Mouse (Mus musculus) neural tube, embryonic 14.5 days (tissue): ENCODE data around the gene Borcs7. TPM values are rescaled to one million over a fixed set of nuclear protein-coding genes. Genes with fewer than 3 reads are reported as not detected.
A peak's percentile ranks its signal among the peaks of the same experiment; 100 is the strongest.

Experiments
- ATAC-seq: fragments of 200-750 bp; cut with Nextera tagmentation; 2 replicates; pipeline ENCODE4 v1.8.0; 2017; ENCODE audit warnings: low read depth, mild to moderate bottlenecking, moderate TSS enrichment, moderate library complexity
- H3K27ac ChIP-seq: fragments of 300-500 bp; sonication (generic); 2 replicates; pipeline ENCODE4 v1.5.1; 2014; ENCODE audit warnings: low read depth, mild to moderate bottlenecking, control low read depth, low read length, moderate library complexity, mixed read lengths
- H3K27me3 ChIP-seq: fragments of 300-500 bp; sonication (generic); 2 replicates; pipeline ENCODE4 v1.6.1; 2014; ENCODE audit warnings: low read length; ENCODE audit not compliant: control insufficient read depth, insufficient read depth
- H3K36me3 ChIP-seq: fragments of 300-500 bp; sonication (generic); 2 replicates; pipeline ENCODE4 v1.6.1; 2014; ENCODE audit warnings: low read length, mixed read lengths; ENCODE audit not compliant: control insufficient read depth, insufficient read depth
- H3K4me1 ChIP-seq: fragments of 300-500 bp; sonication (generic); 2 replicates; pipeline ENCODE4 v1.6.1; 2014; ENCODE audit warnings: low read length; ENCODE audit not compliant: control insufficient read depth, insufficient read depth
- H3K4me2 ChIP-seq: fragments of 300-500 bp; sonication (generic); 2 replicates; pipeline ENCODE4 v1.6.1; 2014; ENCODE audit warnings: mild to moderate bottlenecking, low read depth, low read length, control low read depth
- H3K4me3 ChIP-seq: fragments of 300-500 bp; sonication (generic); 2 replicates; pipeline ENCODE4 v1.5.1; 2014; ENCODE audit warnings: low read depth, low read length, control low read depth, mixed read lengths
- H3K9ac ChIP-seq: fragments of 300-500 bp; sonication (generic); replicated peaks from 2 replicates; pipeline ENCODE4 v1.6.1; 2014; ENCODE audit warnings: low read depth, mild to moderate bottlenecking, control low read depth, low read length, mixed read lengths
- H3K9me3 ChIP-seq: fragments of 300-500 bp; sonication (generic); 2 replicates; pipeline ENCODE4 v1.6.1; 2016; ENCODE audit warnings: low read length; ENCODE audit not compliant: control insufficient read depth
- WGBS: fragments of 180-500 bp; shearing (Covaris S2); extraction: QIAGEN DNeasy Blood & Tissue Kit; methylation state at CpG from one replicate; pipeline ENCODE4 v1.1.7; 2014; 5-methylcytosine and 5-hydroxymethylcytosine counted together
- polyA plus RNA-seq: library from polyadenylated mRNA; unstranded; fragments of >200 nt; fragmentation: Nextera tagmentation; extraction: Ambion mirVana; gene quantifications from 2 replicates; pipeline ENCODE4 v1.2.1, GENCODE M21; 2014

The Borcs7 gene
- polyA plus RNA-seq, 1 experiment from 2014 or later, result 28.2 TPM

DNA sequence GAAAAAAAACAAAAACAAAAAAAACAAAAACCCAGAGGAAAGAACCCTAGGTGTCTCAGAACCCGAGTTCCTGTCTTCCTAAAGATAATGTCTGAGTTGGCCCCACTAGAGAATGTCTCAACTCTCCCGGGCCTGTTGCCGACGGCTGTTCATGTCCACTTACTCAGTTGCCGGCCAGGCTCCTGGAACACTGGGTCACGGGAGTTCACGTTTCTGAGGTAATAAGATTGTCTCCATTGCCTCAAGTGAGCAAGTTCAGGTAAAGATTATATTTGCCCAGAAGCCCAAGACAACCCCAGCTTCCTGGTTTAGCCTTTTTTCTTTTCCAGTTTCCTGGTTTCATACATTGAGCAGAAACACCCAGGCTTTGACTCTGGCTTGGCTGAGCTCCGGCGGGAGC is 30.9 kb upstream of the Borcs7 start:
- WGBS, result 91% methylated on average over 9 of the region's 9 CpGs
- H3K9ac ChIP-seq, result no peak overlapping the region
- no peak overlapping the region for H3K4me3 ChIP-seq
- H3K27me3 ChIP-seq, result no peaks in the 10 kb centered on the region
- peaks cover 16% of the 10 kb centered on the region for H3K36me3 ChIP-seq
- H3K27ac ChIP-seq, result no peak overlapping the region
- no peak overlapping the region for H3K4me2 ChIP-seq
- H3K4me1 ChIP-seq, result no peaks in the 10 kb centered on the region
- H3K9me3 ChIP-seq, result no peaks in the 10 kb centered on the region
- ATAC-seq, result no peak

DNA sequence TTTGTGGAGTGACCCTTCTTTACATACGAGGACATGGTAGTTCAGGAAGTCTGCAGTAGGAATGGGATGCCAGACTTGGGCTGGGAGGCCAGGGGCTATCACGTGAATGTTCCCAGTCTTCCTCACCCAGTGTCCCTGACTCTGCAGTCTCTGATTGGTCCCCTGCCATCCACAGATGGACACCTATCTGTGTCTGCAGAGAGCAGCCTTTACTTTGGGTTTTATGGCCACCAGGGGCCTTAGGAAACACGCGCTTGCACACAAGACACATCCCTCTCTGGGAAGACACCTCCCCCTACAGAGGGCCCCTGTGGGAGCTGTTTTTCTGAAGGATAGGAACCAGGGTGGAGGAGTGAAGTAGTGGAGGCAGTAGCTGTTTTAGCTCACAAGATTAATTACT is 28.2 kb upstream of the Borcs7 start:
- Histone ChIP-seq H3K4me2 (no peak overlapping the region), H3K27ac (no peak overlapping the region)
- 43% methylated on average over 4 of the region's 4 CpGs for WGBS

DNA sequence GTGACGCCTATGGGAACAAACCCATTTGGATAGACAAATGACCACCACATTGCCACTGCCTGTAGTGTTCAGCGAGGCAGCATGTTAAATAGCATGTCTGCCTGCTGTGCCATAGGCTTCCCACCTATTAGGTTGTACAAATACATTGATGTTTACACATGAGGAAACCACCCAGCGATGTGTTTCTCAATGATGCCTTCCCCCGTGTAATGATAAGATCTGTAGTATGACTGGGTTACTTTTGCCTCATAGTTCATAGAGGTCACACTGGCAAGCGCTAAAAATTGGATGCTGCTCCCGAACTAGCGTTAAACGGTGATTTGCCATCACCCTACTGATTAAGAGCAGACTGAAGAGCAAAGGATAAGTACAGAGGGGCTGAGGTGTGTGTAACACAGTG is 27.5 kb upstream of the Borcs7 start:
- ATAC-seq, result no peak
- Histone ChIP-seq H3K4me1 (0 out of 2 replicates have a peak, but pooled peaks cover 2% of the 10 kb centered on the region), H3K4me2 (no peak overlapping the region), H3K9ac (no peak overlapping the region), H3K4me3 (no peak overlapping the region), H3K36me3 (no peaks in the 10 kb centered on the region), H3K27me3 (no peaks in the 10 kb centered on the region), H3K9me3 (no peaks in the 10 kb centered on the region), H3K27ac (no peak overlapping the region)
- WGBS, result 85% methylated on average over 8 of the region's 8 CpGs

More for the DNA sequence above, 28.2 kb upstream of the Borcs7 start:
- Histone ChIP-seq H3K27me3 (no peaks in the 10 kb centered on the region), H3K4me3 (no peak overlapping the region), H3K36me3 (peaks cover 2% of the 10 kb centered on the region; the same call in 1 of the 2 replicates), H3K4me1 (0 out of 2 replicates have a peak, but pooled peaks cover 2% of the 10 kb centered on the region), H3K9me3 (no peaks in the 10 kb centered on the region), H3K9ac (no peak overlapping the region)
- ATAC-seq, result no peak

DNA sequence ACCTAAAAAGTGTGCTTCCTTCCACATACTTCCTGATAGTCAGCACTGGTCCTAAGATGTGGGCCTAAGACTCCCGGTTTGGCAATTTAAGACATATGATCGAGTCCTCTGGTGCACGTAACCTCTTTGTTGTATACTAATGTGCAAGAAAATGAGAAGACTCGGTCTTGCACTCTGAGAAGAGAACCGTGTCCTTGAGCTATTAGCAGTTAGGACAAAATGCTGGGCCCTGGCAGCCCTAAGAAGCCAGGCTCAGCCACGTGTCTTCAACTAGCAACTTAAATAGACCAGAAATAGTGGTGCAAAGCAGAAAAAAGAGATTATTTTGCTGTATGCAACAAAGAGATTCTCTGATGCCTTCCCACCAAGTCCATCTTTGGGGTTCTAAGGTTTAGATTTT is 26.9 kb upstream of the Borcs7 start:
- no peaks in the 10 kb centered on the region for H3K36me3 ChIP-seq
- H3K27me3 ChIP-seq, result no peaks in the 10 kb centered on the region
- H3K4me2 ChIP-seq, result no peak overlapping the region
- H3K9ac ChIP-seq, result no peak overlapping the region
- 85% methylated on average over 6 of the region's 6 CpGs for WGBS
- no peak for ATAC-seq
- H3K4me3 ChIP-seq, result no peak overlapping the region
- no peak overlapping the region for H3K27ac ChIP-seq
- H3K4me1 ChIP-seq, result 0 out of 2 replicates have a peak, but pooled peaks cover 2% of the 10 kb centered on the region
- H3K9me3 ChIP-seq, result no peaks in the 10 kb centered on the region

DNA sequence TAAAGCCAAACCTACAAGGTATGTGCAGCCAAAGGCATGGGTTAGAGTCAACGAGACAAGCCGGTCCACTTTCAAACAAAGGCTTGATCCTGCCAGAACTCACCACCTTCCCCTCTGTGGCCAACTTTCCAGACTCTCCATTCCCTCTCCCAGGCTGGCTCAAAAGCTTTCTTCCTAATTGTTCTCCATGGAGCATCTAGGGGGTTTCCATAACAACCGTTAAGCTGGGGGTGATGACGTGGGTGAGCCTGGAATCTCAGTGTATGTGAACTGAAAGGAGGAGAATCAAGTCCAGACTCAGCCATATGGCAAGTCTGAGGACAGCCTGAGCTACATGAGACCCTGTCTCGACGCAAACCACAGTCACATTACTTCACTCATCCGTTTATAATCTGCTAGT is 24.2 kb upstream of the Borcs7 start:
- Histone ChIP-seq H3K9ac (no peak overlapping the region), H3K36me3 (no peaks in the 10 kb centered on the region), H3K27me3 (no peaks in the 10 kb centered on the region), H3K4me1 (0 out of 2 replicates have a peak, but pooled peaks cover 2% of the 10 kb centered on the region), H3K9me3 (no peaks in the 10 kb centered on the region), H3K4me2 (no peak overlapping the region), H3K4me3 (no peak overlapping the region), H3K27ac (no peak overlapping the region)
- no peak for ATAC-seq
- 58% methylated on average over 7 of the region's 7 CpGs for WGBS

DNA sequence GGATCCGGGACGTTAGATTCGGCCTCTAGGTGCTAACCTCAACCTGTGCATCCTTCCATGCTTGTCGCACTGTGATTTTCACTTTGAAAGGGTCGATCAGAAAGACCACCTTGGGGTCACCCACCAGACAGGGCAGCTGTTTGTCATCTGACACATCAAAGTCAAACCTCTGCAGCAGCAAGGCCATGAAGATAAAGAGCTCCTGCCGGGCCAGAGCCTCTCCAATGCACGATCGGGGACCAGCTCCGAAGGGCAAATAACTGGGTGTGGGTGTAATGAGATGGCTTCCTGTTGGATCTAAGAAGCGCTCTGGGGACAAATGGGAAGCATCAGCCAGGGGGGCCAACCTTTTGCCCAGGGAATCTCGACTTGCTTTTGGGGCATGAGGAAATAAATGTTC is 22.4 kb upstream of the Borcs7 start:
- 66% methylated on average over 11 of the region's 11 CpGs for WGBS
- H3K27me3 ChIP-seq, result no peaks in the 10 kb centered on the region; the same call in 1 of the 2 replicates
- no peaks in the 10 kb centered on the region for H3K9me3 ChIP-seq
- H3K4me2 ChIP-seq, result no peak overlapping the region
- no peak overlapping the region for H3K4me3 ChIP-seq
- H3K27ac ChIP-seq, result no peak overlapping the region
- H3K36me3 ChIP-seq, result no peaks in the 10 kb centered on the region
- no peak for ATAC-seq
- 0 out of 2 replicates have a peak, but pooled peaks cover 2% of the 10 kb centered on the region for H3K4me1 ChIP-seq
- H3K9ac ChIP-seq, result no peak overlapping the region

- no peak overlapping the region for H3K27ac ChIP-seq
- ATAC-seq, result no peak
- H3K9me3 ChIP-seq, result no peaks in the 10 kb centered on the region
- WGBS, result 85% methylated on average over 10 of the region's 10 CpGs
- no peak overlapping the region for H3K9ac ChIP-seq
- H3K4me3 ChIP-seq, result no peak overlapping the region
- H3K4me2 ChIP-seq, result no peak overlapping the region
- 0 out of 2 replicates have a peak, but pooled peaks cover 2% of the 10 kb centered on the region for H3K4me1 ChIP-seq
- H3K36me3 ChIP-seq, result no peaks in the 10 kb centered on the region
- no peaks in the 10 kb centered on the region; the same call in 1 of the 2 replicates for H3K27me3 ChIP-seq
Measured at GRCm38 (mm10) chr19:46668263-46668662, 21.4 kb upstream of the Borcs7 start.

DNA sequence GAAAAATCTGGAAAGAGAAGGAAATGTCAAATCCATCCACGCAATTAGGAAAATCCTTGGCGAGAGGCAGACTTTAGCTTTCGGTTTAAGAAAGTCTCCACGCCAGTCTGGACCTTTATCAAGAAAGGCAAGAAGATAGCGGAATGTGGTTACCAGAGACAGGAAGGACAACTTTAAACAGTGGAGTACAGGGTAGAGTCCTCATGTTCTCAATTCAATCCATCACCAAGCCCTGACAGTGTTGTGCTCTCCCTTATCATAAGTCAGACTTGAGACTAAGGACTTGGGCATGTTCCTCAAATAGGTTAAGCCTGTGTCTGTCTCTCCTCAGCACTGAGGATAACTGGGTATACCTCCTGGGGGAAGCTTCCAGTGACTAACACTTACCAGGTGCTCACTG is 19.9 kb upstream of the Borcs7 start:
- H3K4me1 ChIP-seq, result 0 out of 2 replicates have a peak, but pooled peaks cover 2% of the 10 kb centered on the region
- H3K4me3 ChIP-seq, result no peak overlapping the region
- H3K4me2 ChIP-seq, result no peak overlapping the region
- H3K36me3 ChIP-seq, result no peaks in the 10 kb centered on the region
- no peak for ATAC-seq
- H3K27me3 ChIP-seq, result no peaks in the 10 kb centered on the region; the same call in 1 of the 2 replicates
- WGBS, result 92% methylated on average over 5 of the region's 5 CpGs
- H3K9ac ChIP-seq, result no peak overlapping the region
- no peaks in the 10 kb centered on the region for H3K9me3 ChIP-seq
- H3K27ac ChIP-seq, result no peak overlapping the region

GRCm38 (mm10) chr19:46670691-46671090 is 19.0 kb upstream of the Borcs7 start:
- no peak overlapping the region for H3K4me3 ChIP-seq
- H3K36me3 ChIP-seq, result no peaks in the 10 kb centered on the region
- no peak overlapping the region for H3K27ac ChIP-seq
- H3K4me2 ChIP-seq, result no peak overlapping the region
- H3K27me3 ChIP-seq, result no peaks in the 10 kb centered on the region; the same call in 1 of the 2 replicates
- 37% methylated on average over 13 of the region's 13 CpGs for WGBS
- no peaks in the 10 kb centered on the region for H3K4me1 ChIP-seq
- peak; percentile 77; the same call in 1 of the 2 replicates for ATAC-seq
- H3K9ac ChIP-seq, result no peak overlapping the region
- no peaks in the 10 kb centered on the region for H3K9me3 ChIP-seq
